Mouse (Mus musculus) heart, embryonic 10.5 days (tissue): ENCODE data around the gene Mgat1. TPM values are rescaled to one million over a fixed set of nuclear protein-coding genes. Genes with fewer than 3 reads are reported as not detected.
"Not testable (repeated sequence)": the region's sequence is repeated elsewhere in the genome, so short reads cannot be mapped to it uniquely, and the experiment has no call there.

ENCODE experiments used
- DNase-seq: peaks from one replicate; pipeline ENCODE4 v3.0.0-alpha.2; 2017; ENCODE audit warnings: low spot score
- H3K27ac ChIP-seq: fragments of 300-500 bp; sonication (generic); 2 replicates; pipeline ENCODE4 v1.5.1; 2016; ENCODE audit warnings: mild to moderate bottlenecking
- H3K27me3 ChIP-seq: fragments of 300-500 bp; sonication (generic); 2 replicates; pipeline ENCODE4 v1.6.1; 2016; ENCODE audit warnings: mild to moderate bottlenecking; ENCODE audit not compliant: poor library complexity, insufficient read depth, severe bottlenecking
- H3K36me3 ChIP-seq: fragments of 300-500 bp; sonication (generic); 2 replicates; pipeline ENCODE4 v1.6.1; 2016; ENCODE audit warnings: mild to moderate bottlenecking, moderate library complexity
- H3K4me1 ChIP-seq: fragments of 300-500 bp; sonication (generic); 2 replicates; pipeline ENCODE4 v1.6.1; 2016; ENCODE audit warnings: mild to moderate bottlenecking
- H3K4me3 ChIP-seq: fragments of 300-500 bp; sonication (generic); 2 replicates; pipeline ENCODE4 v1.5.1; 2016; ENCODE audit warnings: mild to moderate bottlenecking, moderate library complexity
- H3K9me3 ChIP-seq: fragments of 300-500 bp; sonication (generic); 2 replicates; pipeline ENCODE4 v1.6.1; 2016; ENCODE audit warnings: mild to moderate bottlenecking, moderate library complexity
- WGBS: fragments of 180-500 bp; shearing (Covaris S2); methylation state at CpG from one replicate; pipeline ENCODE4 v1.1.7; 2016; 5-methylcytosine and 5-hydroxymethylcytosine counted together
- polyA plus RNA-seq: library from polyadenylated mRNA; unstranded; fragments of >200 nt; fragmentation: Nextera tagmentation; extraction: Ambion mirVana; gene quantifications from 2 replicates; pipeline ENCODE4 v1.2.1, GENCODE M21; 2016

Mgat1 gene
- 41.1 and 46.9 TPM in 2 replicates for polyA plus RNA-seq

- Histone ChIP-seq H3K9me3 (no peaks in the 10 kb centered on the region), H3K27me3 (no peaks in the 10 kb centered on the region), H3K4me3 (peak within 1 kb of the TSS; percentile 66), H3K27ac (peak within 1 kb of the TSS; percentile 92), H3K36me3 (no peaks in the 10 kb centered on the region), H3K4me1 (peaks cover 36% of the 10 kb centered on the region)
- peak; percentile 99 for DNase-seq
- WGBS: under 1% methylated on average over 47 of the region's 60 CpGs
These were observed at the start of gene Mgat1 for GRCm38 (mm10) chr11:49243727-49244594. TSS of gene Mgat1 (plus strand) at chr11:49244191.

- not testable (repeated sequence) for H3K27me3 ChIP-seq, H3K27ac ChIP-seq, H3K4me3 ChIP-seq, H3K9me3 ChIP-seq, DNase-seq, H3K36me3 ChIP-seq, H3K4me1 ChIP-seq
- 94% methylated on average over 9 of the region's 9 CpGs for WGBS
These were observed 49.2 kb upstream of the Mgat1 start for GRCm38 (mm10) chr11:49194771-49195170.

GRCm38 (mm10) chr11:49195819-49196322 is 48.1 kb upstream of the Mgat1 start:
- Histone ChIP-seq H3K4me1 (no peaks in the 10 kb centered on the region), H3K27ac (no peak overlapping the region), H3K36me3 (no peaks in the 10 kb centered on the region), H3K9me3 (no peaks in the 10 kb centered on the region), H3K4me3 (no peak overlapping the region), H3K27me3 (no peaks in the 10 kb centered on the region)
- 74% methylated on average over 7 of the region's 7 CpGs for WGBS
- no peak for DNase-seq

- H3K27ac ChIP-seq: no peak overlapping the region
- no peak for DNase-seq
- no peak overlapping the region for H3K4me3 ChIP-seq
These were observed 43.3 kb upstream of the Mgat1 start for GRCm38 (mm10) chr11:49200666-49201065.

GRCm38 (mm10) chr11:49201142-49201541 is 42.8 kb upstream of the Mgat1 start:
- Histone ChIP-seq H3K36me3 (peaks cover under 1% of the 10 kb centered on the region; the same call in 1 of the 2 replicates), H3K27ac (no peak overlapping the region), H3K4me1 (peaks cover 13% of the 10 kb centered on the region), H3K27me3 (no peaks in the 10 kb centered on the region), H3K4me3 (no peak overlapping the region), H3K9me3 (no peaks in the 10 kb centered on the region)
- DNase-seq: no peak

More at GRCm38 (mm10) chr11:49200666-49201065, 43.3 kb upstream of the Mgat1 start:
- H3K36me3 ChIP-seq: no peaks in the 10 kb centered on the region
- no peaks in the 10 kb centered on the region for H3K9me3 ChIP-seq
- peaks cover 13% of the 10 kb centered on the region for H3K4me1 ChIP-seq
- no peaks in the 10 kb centered on the region for H3K27me3 ChIP-seq

GRCm38 (mm10) chr11:49202071-49202470 is 41.9 kb upstream of the Mgat1 start:
- no peak for DNase-seq
- Histone ChIP-seq H3K9me3 (no peaks in the 10 kb centered on the region), H3K4me3 (peak overlapping the region; percentile 86), H3K27me3 (no peaks in the 10 kb centered on the region), H3K27ac (peak overlapping the region; percentile 100), H3K36me3 (peaks cover 9% of the 10 kb centered on the region; the same call in 1 of the 2 replicates), H3K4me1 (peaks cover 17% of the 10 kb centered on the region)
- 59% methylated on average over 2 of the region's 2 CpGs for WGBS

GRCm38 (mm10) chr11:49202523-49203061 is 41.4 kb upstream of the Mgat1 start:
- peak overlapping the region; percentile 100 for H3K27ac ChIP-seq
- WGBS: 3% methylated on average over 10 of the region's 10 CpGs

GRCm38 (mm10) chr11:49203129-49203768 is 40.7 kb upstream of the Mgat1 start, which contains the start of gene Zfp62:
TSS of gene Zfp62 (plus strand) at chr11:49203292.
- H3K27me3 ChIP-seq: no peaks in the 10 kb centered on the region
- peak within 1 kb of the TSS; percentile 100 for H3K27ac ChIP-seq
- H3K9me3 ChIP-seq: no peaks in the 10 kb centered on the region
- H3K36me3 ChIP-seq: peaks cover 16% of the 10 kb centered on the region
- DNase-seq: peak; percentile 97
- peaks cover 17% of the 10 kb centered on the region for H3K4me1 ChIP-seq
- under 1% methylated on average over 34 of the region's 47 CpGs for WGBS
- peak within 1 kb of the TSS; percentile 86 for H3K4me3 ChIP-seq

More at GRCm38 (mm10) chr11:49202523-49203061, 41.4 kb upstream of the Mgat1 start:
- H3K9me3 ChIP-seq: no peaks in the 10 kb centered on the region
- peaks cover 17% of the 10 kb centered on the region for H3K4me1 ChIP-seq
- H3K4me3 ChIP-seq: peak overlapping the region; percentile 86
- H3K27me3 ChIP-seq: no peaks in the 10 kb centered on the region
- H3K36me3 ChIP-seq: peaks cover 14% of the 10 kb centered on the region
- peak; percentile 73 for DNase-seq

GRCm38 (mm10) chr11:49203771-49204497 is 40.1 kb upstream of the Mgat1 start:
- peak; percentile 89 for DNase-seq
- H3K9me3 ChIP-seq: no peaks in the 10 kb centered on the region
- H3K27me3 ChIP-seq: no peaks in the 10 kb centered on the region
- H3K27ac ChIP-seq: peak overlapping the region; percentile 100
- peak overlapping the region; percentile 86 for H3K4me3 ChIP-seq
- H3K4me1 ChIP-seq: peaks cover 17% of the 10 kb centered on the region
- WGBS: under 1% methylated on average over 24 of the region's 24 CpGs
- peaks cover 16% of the 10 kb centered on the region for H3K36me3 ChIP-seq

GRCm38 (mm10) chr11:49205080-49205590 is 38.9 kb upstream of the Mgat1 start:
- peak overlapping the region; percentile 86 for H3K4me3 ChIP-seq
- H3K36me3 ChIP-seq: peaks cover 16% of the 10 kb centered on the region
- WGBS: 72% methylated on average over 6 of the region's 6 CpGs
- H3K27me3 ChIP-seq: no peaks in the 10 kb centered on the region
- peaks cover 17% of the 10 kb centered on the region for H3K4me1 ChIP-seq
- no peak overlapping the region; the same call in 1 of the 2 replicates for H3K27ac ChIP-seq
- no peak for DNase-seq
- H3K9me3 ChIP-seq: no peaks in the 10 kb centered on the region

- Histone ChIP-seq H3K9me3 (no peaks in the 10 kb centered on the region), H3K27ac (no peak overlapping the region), H3K36me3 (peaks cover 16% of the 10 kb centered on the region), H3K27me3 (no peaks in the 10 kb centered on the region), H3K4me1 (0 out of 2 replicates have a peak, but pooled peaks cover 11% of the 10 kb centered on the region), H3K4me3 (no peak overlapping the region)
- no peak for DNase-seq
- WGBS: 88% methylated on average over 1 of the region's 1 CpGs
These were observed 36.5 kb upstream of the Mgat1 start for GRCm38 (mm10) chr11:49207495-49207894.

GRCm38 (mm10) chr11:49212577-49212976 is 31.4 kb upstream of the Mgat1 start:
- Histone ChIP-seq H3K9me3 (no peaks in the 10 kb centered on the region), H3K27ac (no peak overlapping the region), H3K36me3 (peaks cover 52% of the 10 kb centered on the region), H3K27me3 (no peaks in the 10 kb centered on the region), H3K4me3 (no peak overlapping the region), H3K4me1 (no peaks in the 10 kb centered on the region)
- no peak for DNase-seq
